Mouse (Mus musculus) cortical plate, adult 2 months (tissue): ENCODE data around the gene Ulk1. TPM values are rescaled to one million over a fixed set of nuclear protein-coding genes. Genes with fewer than 3 reads are reported as not detected.
A peak's percentile ranks its signal among the peaks of the same experiment; 100 is the strongest.

ENCODE experiments used
- H3K27ac ChIP-seq: fragments of 200-500 bp; 2 replicates; pipeline ENCODE4 v1.5.1; 2012; ENCODE audit warnings: low read length, control low read depth, inconsistent platforms; ENCODE audit not compliant: insufficient read depth
- H3K4me1 ChIP-seq: fragments of 200-500 bp; 2 replicates; pipeline ENCODE4 v1.6.1; 2011; ENCODE audit warnings: low read length; ENCODE audit not compliant: control insufficient read depth, insufficient read depth
- H3K4me3 ChIP-seq: fragments of 200-500 bp; 2 replicates; pipeline ENCODE4 v1.5.1; 2011; ENCODE audit warnings: mild to moderate bottlenecking, low read length, control low read depth; ENCODE audit not compliant: insufficient read depth
- CTCF ChIP-seq: fragments of 200-500 bp; IDR thresholded peaks from 2 replicates; pipeline ENCODE4 v1.5.1; 2011; ENCODE audit warnings: mild to moderate bottlenecking, control low read depth, low read length; ENCODE audit not compliant: insufficient read depth; ENCODE audit errors: extremely low read depth
- POLR2A ChIP-seq: fragments of 200-500 bp; IDR thresholded peaks from 2 replicates; pipeline ENCODE4 v1.6.1; 2011; ENCODE audit warnings: mild to moderate bottlenecking, low read length, control low read depth; ENCODE audit not compliant: insufficient read depth; ENCODE audit errors: extremely low read depth
- polyA plus RNA-seq: library from polyadenylated mRNA; depleted of rRNA; stranded (reverse); fragments of >200 nt; gene quantifications from 2 replicates; pipeline ENCODE4 v1.2.3, GENCODE M21; 2012

The Ulk1 gene
- polyA plus RNA-seq, 1 experiment, result 56.4 TPM

GRCm38 (mm10) chr5:110806154-110806553, 3.7 kb downstream of the Ulk1 start:
- TF ChIP-seq POLR2A (no peak), CTCF (no peak)
- peaks cover 5% of the 10 kb centered on the region; the same call in 1 of the 2 replicates for H3K4me1 ChIP-seq

GRCm38 (mm10) chr5:110804012-110804743, 5.7 kb downstream of the Ulk1 start:
- Histone ChIP-seq H3K4me1 (peaks cover 5% of the 10 kb centered on the region; the same call in 1 of the 2 replicates), H3K4me3 (no peak overlapping the region), H3K27ac (no peak overlapping the region)
- TF ChIP-seq POLR2A (no peak), CTCF (no peak)

More at GRCm38 (mm10) chr5:110806154-110806553, 3.7 kb downstream of the Ulk1 start:
- no peak overlapping the region for H3K4me3 ChIP-seq
- no peak overlapping the region for H3K27ac ChIP-seq

- Histone ChIP-seq H3K4me3 (no peak overlapping the region), H3K27ac (no peak overlapping the region), H3K4me1 (peaks cover 5% of the 10 kb centered on the region; the same call in 1 of the 2 replicates)
- TF ChIP-seq CTCF (no peak), POLR2A (no peak)
These were observed 7.1 kb downstream of the Ulk1 start for GRCm38 (mm10) chr5:110802809-110803208.

- Histone ChIP-seq H3K4me1 (no peaks in the 10 kb centered on the region), H3K4me3 (no peak overlapping the region), H3K27ac (no peak overlapping the region)
- TF ChIP-seq CTCF (no peak), POLR2A (no peak)
These were observed 7.7 kb downstream of the Ulk1 start for GRCm38 (mm10) chr5:110802186-110802585.

GRCm38 (mm10) chr5:110801036-110801624, 8.8 kb downstream of the Ulk1 start:
- H3K27ac ChIP-seq, result no peak overlapping the region
- H3K4me1 ChIP-seq, result no peaks in the 10 kb centered on the region

GRCm38 (mm10) chr5:110797696-110798095, 12.2 kb downstream of the Ulk1 start:
- no peak for TF ChIP-seq CTCF
- TF ChIP-seq POLR2A, result no peak
- Histone ChIP-seq H3K4me1 (no peaks in the 10 kb centered on the region), H3K27ac (no peak overlapping the region), H3K4me3 (no peak overlapping the region)

More at GRCm38 (mm10) chr5:110801036-110801624, 8.8 kb downstream of the Ulk1 start:
- no peak overlapping the region for H3K4me3 ChIP-seq
- no peak for TF ChIP-seq POLR2A
- no peak for TF ChIP-seq CTCF

GRCm38 (mm10) chr5:110794363-110794762, 15.5 kb downstream of the Ulk1 start:
- TF ChIP-seq POLR2A, result no peak
- TF ChIP-seq CTCF, result no peak
- Histone ChIP-seq H3K4me1 (no peaks in the 10 kb centered on the region), H3K27ac (no peak overlapping the region), H3K4me3 (no peak overlapping the region)

GRCm38 (mm10) chr5:110788684-110789083, 21.2 kb downstream of the Ulk1 start:
- H3K27ac ChIP-seq, result no peak overlapping the region
- no peak overlapping the region for H3K4me3 ChIP-seq
- TF ChIP-seq POLR2A (no peak), CTCF (peak; percentile 63)
- H3K4me1 ChIP-seq, result no peaks in the 10 kb centered on the region

- Histone ChIP-seq H3K4me3 (no peak overlapping the region), H3K27ac (no peak overlapping the region), H3K4me1 (no peaks in the 10 kb centered on the region)
- TF ChIP-seq CTCF (peak; percentile 41), POLR2A (peak; percentile 40; the same call in 1 of the 2 replicates)
These were observed 23.6 kb downstream of the Ulk1 start for GRCm38 (mm10) chr5:110786081-110786835.
